Mouse (Mus musculus) erythroid progenitor cell, adult 5-6 weeks (primary cell): ENCODE measurements around the gene Serpinb11. TPM values are rescaled to one million over a fixed set of nuclear protein-coding genes. Genes with fewer than 3 reads are reported as not detected.

Source experiments
- total RNA-seq, 2 experiments: library from RNA; stranded (forward) in 1 of 2; stranded (reverse) in 1 of 2; fragments of 150-400 nt in 1 of 2; fragments of 186-747, 209-891 nt in 1 of 2; gene quantifications; 2 replicates each; pipeline versions ENCODE4 v1.2.3 to v1.2.4; 2015 to 2017; ENCODE audit warnings: low replicate concordance in 2 of 2

Serpinb11 gene
- total RNA-seq, 2 experiments from 2014 or later = not detected

Other genes starting within 250 kb of the Serpinb11 start
- gene Serpinb3b, start 82.8 kb upstream of the Serpinb11 start, total RNA-seq (2015; ENCODE audit: low replicate concordance) = not detected in 2 replicates
- not detected in 2 replicates for gene Serpinb3b, start 82.8 kb upstream of the Serpinb11 start, total RNA-seq (2017; ENCODE audit: low replicate concordance)
- not detected in 2 replicates for gene Serpinb3c, start 82.8 kb upstream of the Serpinb11 start, total RNA-seq (2015; ENCODE audit: low replicate concordance)
- gene Serpinb3c, start 82.8 kb upstream of the Serpinb11 start, total RNA-seq (2017; ENCODE audit: low replicate concordance) = not detected in 2 replicates
- not detected in 2 replicates for gene Serpinb7, start 38.5 kb downstream of the Serpinb11 start, total RNA-seq (2015; ENCODE audit: low replicate concordance)
- gene Serpinb7, start 38.5 kb downstream of the Serpinb11 start, total RNA-seq (2017; ENCODE audit: low replicate concordance) = not detected in 2 replicates
- gene Serpinb2, start 150.2 kb downstream of the Serpinb11 start, total RNA-seq (2015; ENCODE audit: low replicate concordance) = 2.5 TPM in 1 of 2 replicates, not detected in the other
- 0.39 TPM in 1 of 2 replicates, not detected in the other for gene Serpinb2, start 150.2 kb downstream of the Serpinb11 start, total RNA-seq (2017; ENCODE audit: low replicate concordance)
- gene Serpinb8, start 228.8 kb downstream of the Serpinb11 start, total RNA-seq (2015; ENCODE audit: low replicate concordance) = not detected in 2 replicates
- not detected in 2 replicates for gene Serpinb8, start 228.8 kb downstream of the Serpinb11 start, total RNA-seq (2017; ENCODE audit: low replicate concordance)